Mouse (Mus musculus) gastrocnemius, postnatal 4 days (tissue): ENCODE results near the gene Ghdc. TPM values are rescaled to one million over a fixed set of nuclear protein-coding genes. Genes with fewer than 3 reads are reported as not detected.

Source experiments
- DNase-seq, 2 experiments: peaks; one replicate each; pipeline ENCODE4 v3.0.0; 2021 to 2022; ENCODE audit warnings: low spot score in 2 of 2, mixed read lengths in 2 of 2
- total RNA-seq, 2 experiments: library from RNA; stranded (reverse); gene quantifications; 2 replicates each; pipeline ENCODE4 v1.2.3; 2021

The Ghdc gene
- total RNA-seq, 2 experiments from 2014 or later = 9.0 to 9.5 TPM

DNA sequence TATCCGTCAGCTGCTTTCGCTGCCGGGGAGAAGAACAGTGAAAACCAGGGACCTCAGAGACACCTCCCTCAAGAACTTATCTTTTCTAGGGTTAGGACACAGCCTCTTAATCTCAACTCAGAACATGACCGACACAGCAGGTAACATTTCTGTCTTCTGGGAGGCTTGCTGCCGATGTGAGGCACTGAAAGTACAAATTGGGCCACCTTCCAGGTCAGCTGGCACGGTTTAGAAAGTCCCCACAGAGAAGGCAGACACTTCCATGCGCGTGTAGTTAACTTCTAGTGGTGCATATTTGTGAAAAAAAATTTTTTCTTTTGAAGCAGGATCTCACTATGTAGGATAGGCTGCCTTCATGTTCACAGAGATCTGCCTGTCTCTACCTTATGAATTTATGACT, 13.5 kb upstream of the Ghdc start:
- no peak for DNase-seq

DNA sequence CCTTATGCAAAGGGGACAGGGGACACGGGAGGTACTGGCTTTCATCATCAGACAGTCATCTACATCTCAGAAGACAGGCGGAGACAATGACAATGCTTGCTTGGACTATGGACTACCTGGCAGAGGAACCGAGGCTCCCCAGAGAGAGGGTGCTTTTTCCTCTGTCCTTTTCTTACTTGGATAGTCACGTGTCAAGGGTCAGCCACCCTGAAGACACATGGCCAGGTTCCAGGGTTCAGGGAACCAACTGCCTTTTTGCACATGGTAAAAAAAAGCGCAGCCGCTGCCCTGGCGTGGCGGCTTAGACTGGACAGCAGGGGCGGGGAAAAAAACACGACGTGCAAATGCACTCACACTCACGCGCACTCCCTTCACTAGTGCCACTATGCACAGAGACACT, 11.8 kb upstream of the Ghdc start:
- DNase-seq = no peak

DNA sequence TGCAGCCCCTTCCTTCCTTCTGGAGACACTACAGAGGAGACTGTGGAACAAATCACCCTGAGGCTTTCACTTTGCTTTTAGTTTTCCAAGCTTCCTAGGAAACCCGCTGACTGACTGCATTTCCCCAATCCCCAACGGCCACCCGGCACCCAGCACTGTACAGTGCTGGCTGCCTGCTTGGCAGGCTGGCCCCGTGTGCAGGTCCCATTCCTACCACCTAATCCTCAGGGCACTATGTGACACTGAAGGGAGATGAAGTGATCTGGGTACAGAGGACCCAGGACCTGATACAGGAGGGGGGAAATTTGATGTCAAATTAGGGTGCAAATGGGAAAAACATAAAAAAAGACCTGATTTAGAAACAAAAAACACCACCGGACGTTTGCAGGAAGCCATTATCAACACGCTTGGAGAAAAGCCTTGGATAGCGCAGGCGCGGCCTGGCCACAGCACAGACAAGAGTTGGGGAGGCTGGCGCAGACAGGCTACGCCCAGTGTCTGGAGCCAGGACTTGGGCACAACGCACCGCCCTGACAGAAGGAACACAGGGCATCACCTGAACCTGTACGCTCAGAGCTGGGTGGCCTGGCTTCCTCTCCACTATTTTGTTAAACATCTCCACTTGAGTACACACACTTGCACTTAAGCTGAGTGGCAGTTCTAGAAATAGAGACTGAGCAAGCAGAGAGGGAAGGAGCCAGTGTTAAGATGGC, 11.2 kb upstream of the Ghdc start:
- no peak for DNase-seq

DNA sequence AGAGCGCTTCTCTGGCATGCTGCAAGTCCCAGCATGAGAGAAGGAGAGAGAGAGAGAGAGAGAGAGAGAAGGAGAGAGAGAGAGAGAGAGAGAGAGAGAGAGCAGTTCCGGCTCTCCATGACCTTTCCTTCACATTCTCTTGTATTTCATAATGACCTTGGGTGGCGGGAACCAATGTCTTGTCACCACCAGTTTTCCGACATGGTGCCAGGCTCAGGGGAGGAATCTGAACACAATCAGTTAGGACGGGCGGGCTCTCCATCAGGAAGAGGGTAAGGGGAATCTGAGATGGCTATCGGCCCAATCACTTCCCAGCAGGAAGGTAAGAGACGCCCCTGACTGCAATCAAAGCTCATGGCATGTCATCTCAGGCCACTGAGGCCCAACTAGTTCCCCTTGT, 9.5 kb upstream of the Ghdc start:
- DNase-seq = no peak

DNA sequence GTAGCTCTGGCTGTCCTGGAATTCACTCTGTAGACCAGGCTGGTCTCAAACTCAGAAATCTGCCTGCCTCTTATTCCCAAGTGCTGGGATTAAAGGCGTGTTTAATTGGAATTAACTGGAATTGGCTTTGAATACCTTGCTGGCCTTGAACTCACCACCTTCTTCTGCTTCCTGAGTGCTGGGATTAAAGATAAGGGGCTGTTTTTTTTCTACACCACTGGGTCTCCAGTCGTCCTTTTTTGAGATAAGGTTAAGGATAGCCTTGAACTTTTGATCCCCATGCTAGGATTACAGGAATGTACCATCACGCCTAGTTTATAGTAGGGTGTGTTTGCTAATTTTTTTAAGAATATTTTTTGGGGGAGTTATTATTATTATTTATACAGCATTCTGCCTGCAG, 7.3 kb upstream of the Ghdc start:
- DNase-seq = no peak

DNA sequence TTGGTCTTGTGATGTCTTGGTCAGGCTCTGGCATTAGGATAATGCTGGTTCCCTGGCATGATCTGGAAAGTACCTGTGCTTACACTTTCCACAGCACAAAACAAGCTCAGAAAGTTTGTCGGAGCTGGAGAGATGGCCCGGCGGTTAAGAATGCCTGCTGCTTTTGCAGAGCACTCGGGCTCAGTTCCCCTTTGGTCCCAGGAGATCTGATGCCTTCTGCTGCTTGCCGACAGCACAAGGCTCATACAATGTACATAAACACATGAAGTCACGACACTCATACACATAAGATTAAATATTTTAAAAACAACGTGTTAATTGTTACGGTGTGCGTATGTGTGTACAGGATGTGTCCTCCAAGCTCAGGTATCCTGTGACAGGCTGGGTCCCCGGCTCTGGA, 5.2 kb upstream of the Ghdc start:
- DNase-seq = no peak

DNA sequence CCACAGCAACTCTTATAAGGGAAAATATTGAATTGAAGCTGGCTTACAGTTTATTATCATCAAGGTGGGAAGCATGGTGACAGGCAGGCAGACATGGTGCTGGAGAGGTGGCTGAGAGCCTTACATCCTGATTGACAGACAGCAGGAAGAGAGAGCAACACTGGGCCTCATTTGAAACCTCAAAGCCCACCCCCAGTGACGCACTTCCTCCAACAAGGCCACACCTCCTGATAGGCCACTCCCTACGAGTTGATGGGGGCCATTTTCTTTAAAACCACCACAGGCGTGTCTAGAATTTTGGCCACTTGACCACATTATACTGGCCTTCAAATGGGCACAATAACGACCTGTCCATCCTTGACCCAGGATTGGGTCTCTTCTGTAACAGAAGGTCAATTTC, 3.5 kb upstream of the Ghdc start:
- DNase-seq = no peak

DNA sequence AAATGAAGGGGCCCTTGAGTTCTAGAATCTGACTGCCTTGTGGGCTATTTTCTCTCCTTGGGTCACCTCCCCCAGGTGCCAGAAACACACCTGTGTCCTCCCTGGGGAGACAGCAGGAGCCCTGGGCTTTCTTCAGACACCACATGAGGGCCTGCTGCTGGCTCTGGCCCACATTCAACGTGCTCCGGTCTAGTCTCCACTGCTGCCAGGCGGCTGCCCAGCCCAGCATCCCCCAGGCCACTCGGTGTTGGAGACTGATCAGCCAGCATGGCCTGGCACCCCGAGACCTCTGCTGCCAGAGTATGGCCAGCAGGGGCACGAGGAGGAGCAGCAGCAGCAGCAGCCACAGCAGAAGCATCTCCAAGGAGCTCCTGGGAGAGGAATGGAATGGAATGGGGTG, 777 bp downstream of the Ghdc start:
- no peak for DNase-seq

DNA sequence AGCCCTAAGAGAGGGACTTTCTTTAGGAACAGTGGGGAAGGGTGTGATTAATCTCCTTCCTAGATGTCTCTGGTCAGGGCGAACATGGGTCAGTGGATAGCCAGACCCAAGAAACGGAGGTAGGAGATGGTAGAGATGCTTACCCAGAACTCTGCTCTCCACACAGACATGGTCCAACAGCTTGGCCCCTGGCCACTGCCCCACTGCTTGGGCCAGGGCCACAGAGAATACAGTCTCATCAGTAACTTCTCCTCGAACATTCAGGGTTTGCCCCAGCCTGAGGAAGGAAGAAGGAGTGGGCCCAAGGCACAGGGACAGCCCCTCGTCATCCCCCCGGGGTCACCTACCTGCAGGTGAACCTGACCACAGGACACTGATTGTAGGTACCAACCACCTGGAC, 2.9 kb downstream of the Ghdc start:
- no peak for DNase-seq

DNA sequence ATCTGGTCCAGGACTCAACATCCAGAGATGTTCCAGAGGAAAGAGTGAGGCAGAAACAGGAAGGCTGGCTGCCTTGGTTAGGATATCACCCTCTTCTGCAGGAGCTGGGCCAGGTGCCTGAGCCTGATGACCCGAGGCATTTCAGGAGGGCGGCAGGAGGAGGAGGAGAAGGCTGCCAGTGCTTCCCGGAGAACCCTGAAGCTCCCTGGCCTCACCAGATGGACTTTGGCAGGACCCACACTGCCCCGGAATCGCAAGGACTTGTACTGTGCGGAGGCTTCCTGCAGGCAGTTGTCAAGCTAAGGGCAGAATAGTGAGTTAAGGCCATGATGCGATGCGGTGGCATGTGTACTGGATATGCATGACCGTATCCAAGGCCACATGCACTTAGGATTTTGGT, 4.0 kb downstream of the Ghdc start:
- DNase-seq = no peak

DNA sequence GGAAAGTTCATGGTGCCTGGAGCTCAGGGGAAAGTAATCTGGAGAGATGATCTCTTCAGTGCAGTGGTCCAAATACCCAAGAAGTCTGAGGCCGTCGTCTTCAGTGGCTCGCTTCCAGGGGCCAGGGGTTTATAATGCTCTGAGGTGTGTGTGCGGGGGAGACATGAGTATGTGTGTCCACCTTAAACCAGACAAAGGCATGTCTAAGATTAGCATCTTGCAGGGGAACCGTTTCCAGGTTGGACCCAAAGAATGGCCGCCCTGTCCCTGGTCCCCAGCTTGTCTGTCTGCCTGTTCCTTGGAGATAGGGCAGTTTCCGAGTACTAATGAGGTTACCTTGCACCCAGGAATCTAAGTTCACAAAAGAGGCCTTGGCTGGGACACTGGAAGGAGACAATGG, 7.9 kb downstream of the Ghdc start, which contains the start of gene Hcrt:
Gene Hcrt (minus strand): TSS at position 101 of the 400 bp plus-strand sequence.
- DNase-seq = no peak

DNA sequence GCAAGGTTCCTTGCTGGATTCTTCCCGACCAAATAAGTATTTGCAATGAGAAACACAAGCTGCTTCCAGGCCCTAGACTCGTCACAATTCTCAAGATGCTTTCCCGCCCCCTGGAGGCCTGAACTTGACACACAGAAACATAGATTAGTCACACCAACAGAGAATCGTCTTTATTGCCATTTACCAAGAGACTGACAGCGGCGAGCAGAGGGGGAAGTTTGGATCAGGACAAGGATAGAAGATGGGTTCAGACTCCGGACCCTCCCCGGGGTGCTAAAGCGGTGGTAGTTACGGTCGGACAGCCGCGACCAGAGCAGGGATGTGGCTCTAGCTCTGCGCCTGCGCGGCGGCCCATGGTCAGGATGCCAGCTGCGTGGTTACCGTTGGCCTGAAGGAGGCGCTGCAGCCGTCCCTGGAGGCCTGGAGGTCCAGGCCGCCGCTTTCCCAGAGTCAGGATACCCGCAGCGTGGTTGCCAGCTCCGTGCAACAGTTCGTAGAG, 9.2 kb downstream of the Ghdc start:
- peak; percentile 78 to 85 for DNase-seq

DNA sequence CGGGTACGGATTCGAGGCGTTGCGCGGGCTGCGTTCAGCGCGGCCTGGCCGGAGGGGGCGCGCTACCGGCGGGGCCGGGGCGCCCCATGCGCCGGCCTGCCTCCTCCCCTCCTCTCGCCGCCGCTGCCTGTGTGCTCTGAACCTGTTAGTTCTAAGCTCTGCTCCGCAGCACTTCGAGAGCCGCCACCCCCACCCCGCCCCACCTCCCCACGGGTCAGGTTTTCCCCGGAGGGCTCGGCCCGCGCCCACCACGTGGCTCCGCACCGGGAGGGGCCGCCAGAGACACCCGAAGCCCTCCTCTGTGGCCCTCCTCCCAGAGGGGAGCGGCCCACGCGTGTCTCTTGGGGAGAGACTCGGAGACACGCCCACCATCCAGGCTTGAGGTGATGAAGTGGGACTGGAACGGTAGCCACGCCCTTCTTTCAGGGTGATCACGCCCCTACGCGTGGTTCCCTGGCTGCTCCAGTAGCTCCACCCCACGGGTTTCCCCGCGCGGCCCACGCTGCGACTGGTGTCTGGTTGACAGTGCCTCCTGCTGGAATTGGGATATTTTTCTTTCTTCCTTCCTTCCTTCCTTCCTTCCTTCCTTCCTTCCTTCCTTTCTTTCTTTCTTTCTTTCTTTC, 11.0 kb downstream of the Ghdc start, which contains the start of gene Kcnh4:
Gene Kcnh4 (minus strand): TSS at position 332 of the 623 bp plus-strand sequence.
- no peak for DNase-seq

DNA sequence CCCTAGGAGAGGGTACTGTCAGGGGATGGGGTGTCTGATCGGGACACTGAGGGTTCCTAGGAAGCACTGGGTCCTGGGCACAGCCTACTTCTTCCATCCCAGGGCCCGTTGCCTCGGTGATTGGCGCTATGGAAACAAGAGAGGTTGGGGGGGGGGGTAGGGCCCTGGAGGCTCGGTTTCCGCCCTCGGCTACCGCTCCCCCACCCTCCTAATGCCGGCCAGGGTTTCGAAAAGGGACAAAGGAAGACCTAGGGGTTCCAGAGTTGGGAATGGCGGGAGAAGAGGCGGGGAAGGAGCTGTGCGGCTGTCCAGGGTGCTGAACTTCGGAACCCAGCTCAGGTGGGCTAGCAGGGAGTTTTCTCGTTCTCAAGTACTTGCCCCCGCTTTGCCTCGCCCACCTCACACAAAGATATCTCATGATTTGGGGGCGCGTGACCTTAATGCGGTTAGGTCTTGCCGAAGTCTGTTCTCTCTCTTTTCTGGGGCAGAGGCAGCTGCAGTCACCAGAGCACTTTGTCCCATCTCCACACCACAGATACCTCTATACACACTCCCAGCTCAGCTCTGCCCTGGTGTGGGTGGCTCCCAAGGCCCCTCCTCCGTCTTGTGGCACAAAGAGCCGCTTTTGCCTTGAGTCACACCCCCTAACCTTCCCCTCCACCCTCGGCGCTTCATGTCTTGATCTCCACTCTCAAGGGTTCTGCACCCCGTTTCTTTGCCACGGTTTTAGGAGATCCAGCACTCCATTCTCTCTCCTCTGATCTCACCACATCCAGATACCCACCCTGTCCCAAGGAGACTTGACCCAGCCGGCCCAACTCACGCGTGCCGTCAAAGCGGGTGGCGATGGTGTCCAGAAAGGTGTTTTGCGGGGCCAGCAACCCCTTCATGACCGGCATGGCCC, 11.8 kb downstream of the Ghdc start:
- peak in 1 of 2 experiments; percentile 59 for DNase-seq

DNA sequence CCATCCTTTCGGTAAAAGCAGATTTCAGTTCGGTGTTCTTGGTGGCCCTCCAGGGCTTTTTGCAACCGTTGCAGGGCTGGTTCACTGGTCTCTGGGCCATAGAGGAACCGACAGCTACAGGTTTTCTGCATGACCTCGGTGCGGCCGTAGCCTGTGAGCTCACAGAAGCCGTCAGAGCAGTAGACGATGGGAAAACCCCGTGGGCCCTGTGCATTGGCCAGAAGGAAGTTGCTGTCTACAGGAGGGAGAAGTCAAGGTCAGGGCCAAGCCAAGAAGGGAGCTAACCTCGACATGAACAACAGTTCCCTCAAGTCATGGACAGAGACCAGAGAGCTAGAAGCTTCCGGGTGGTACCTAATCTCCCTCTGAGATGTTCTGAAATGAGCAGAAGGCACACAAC, 13.2 kb downstream of the Ghdc start:
- DNase-seq = no peak

DNA sequence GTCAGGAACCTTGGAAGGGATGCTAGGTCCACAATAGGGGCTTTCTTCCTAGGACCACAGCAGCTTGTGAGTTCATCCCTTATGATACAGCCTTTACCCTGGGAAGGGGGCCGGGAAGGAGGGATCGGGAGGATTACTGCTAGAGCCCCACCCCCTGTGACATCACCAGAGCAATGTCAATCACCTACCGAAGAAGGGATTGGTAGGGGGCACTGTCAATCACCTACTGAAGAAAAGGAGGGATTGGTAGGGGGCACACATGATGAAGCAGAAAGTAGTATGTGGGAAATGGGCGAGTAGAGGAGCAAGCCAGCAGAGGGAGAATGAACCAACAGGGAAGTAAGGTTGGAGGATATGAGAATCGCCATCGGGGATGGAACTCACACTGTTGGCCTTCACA, 14.3 kb downstream of the Ghdc start:
- no peak for DNase-seq

DNA sequence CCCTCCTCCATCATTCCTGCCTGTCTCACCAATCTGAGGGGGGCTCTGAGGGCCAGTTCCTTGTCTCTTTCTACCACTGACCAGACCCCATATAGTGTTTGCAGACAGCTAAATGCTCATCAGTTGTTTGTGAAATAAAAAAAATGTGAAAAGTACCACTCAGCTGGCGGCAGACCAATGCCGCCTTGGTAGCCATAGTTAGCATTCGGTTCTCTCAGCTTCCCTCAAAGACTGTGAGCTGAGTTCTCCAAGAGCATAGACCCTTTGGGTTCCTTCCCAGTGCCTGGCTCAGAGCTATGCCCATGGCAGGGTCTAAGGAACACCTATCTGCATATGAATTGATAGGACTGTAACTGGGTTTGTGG, 16.1 kb downstream of the Ghdc start:
- DNase-seq = no peak

DNA sequence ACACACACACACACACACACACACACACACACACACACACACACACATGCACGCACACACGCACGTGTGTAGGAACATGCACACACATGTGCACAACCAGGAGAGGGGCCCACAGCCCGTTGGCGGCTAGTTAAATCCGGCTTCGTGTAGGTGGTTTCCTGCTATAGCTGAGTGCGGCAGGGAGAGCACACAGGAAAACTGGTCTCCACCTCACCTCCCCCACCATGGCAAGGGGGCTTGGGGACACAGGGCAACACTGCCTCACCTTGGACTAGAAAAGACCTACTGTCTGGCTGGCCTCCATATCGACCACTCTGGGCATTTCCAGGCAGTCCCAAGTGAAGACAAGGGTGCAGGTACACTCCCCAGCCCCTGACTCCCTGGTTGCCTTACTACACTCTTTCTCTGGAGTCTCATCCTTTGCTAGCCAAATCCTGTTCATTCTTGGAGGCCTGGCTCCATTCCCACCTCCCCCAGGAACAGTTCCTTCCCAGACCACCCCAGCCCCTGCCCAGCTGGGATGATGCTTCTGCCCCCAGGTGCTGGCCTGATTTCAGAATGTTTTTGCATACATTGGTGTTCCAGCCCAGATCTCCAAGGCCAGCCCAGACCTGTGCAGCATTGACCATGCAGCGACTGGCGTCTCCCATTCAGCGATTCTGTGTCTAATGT, 16.6 kb downstream of the Ghdc start:
- no peak for DNase-seq

DNA sequence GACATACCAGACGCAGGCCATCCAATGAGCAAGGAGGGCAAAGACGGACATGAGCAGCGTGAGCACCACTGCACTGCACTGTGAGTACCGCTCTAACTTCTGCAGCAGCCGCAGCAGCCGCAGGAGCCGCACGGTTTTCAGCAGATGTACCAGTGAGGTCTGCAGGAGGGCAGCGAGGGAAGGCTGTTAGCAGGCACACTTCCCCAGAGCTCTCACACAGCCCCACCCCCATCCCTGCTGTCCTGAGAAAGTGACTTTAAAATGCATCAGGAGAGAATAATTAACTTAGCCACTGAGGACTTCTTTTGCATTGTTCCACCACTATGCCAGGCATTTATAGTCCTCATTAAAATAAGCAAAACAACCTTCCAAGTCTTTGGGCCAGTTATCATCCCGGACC, 18.5 kb downstream of the Ghdc start:
- DNase-seq = no peak

DNA sequence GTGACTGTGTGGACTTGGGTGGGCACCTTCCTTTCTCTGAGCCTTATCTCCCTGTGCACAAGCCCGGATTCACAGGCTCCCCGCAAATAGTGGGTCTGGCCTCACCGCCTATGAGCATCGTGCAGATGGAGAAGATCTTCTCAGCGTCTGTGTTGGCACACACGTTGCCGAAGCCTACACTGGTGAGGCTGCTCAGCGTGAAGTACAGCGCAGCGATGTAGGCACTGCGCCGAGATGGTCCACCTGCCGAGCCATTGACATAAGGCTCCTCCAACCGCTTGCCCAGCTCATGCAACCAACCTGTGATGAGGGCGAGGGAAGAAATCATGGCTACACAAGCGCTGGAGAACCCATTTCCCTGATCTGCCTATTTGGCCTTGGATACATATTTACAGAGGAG, 20.6 kb downstream of the Ghdc start:
- DNase-seq = no peak

DNA sequence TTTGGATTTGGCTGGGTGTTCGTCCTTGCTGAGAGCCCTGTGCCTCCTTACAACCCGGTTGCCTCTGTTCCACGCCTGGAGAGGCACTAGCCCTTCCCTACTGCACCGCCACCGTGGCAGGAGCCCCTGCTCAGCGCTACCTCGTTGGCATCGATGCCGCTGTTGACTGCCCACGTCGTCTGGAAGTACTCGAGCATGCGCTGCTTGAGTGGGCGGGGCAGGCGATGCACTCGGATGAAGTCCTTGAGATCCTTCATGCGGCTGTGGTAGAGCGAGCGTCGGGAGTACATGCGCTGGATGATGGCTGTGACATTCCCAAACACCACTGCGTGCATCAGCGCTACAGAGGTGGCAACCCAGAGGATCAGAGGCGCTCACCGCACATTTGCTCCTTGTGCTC, 21.3 kb downstream of the Ghdc start:
- no peak for DNase-seq
